Mouse (Mus musculus) heart, embryonic 15.5 days (tissue): ENCODE results near the gene Srbd1. TPM values are rescaled to one million over a fixed set of nuclear protein-coding genes. Genes with fewer than 3 reads are reported as not detected.

ENCODE experiments used
- ATAC-seq: fragments of 200-750 bp; cut with Nextera tagmentation; replicated peaks from 2 replicates; pipeline ENCODE4 v1.8.0; 2017; ENCODE audit warnings: low read depth, moderate TSS enrichment; ENCODE audit not compliant: insufficient number of reproducible peaks, insufficient read depth, low FRiP score
- H3K27ac ChIP-seq: fragments of 300-500 bp; sonication (generic); 2 replicates; pipeline ENCODE4 v1.5.1; 2015; ENCODE audit warnings: mild to moderate bottlenecking, inconsistent platforms
- H3K27me3 ChIP-seq: fragments of 300-500 bp; sonication (generic); 2 replicates; pipeline ENCODE4 v1.6.1; 2015; ENCODE audit warnings: inconsistent platforms
- H3K36me3 ChIP-seq: fragments of 300-500 bp; sonication (generic); 2 replicates; pipeline ENCODE4 v1.6.1; 2015; ENCODE audit warnings: mild to moderate bottlenecking, inconsistent platforms
- H3K4me1 ChIP-seq: fragments of 300-500 bp; sonication (generic); replicated peaks from 2 replicates; pipeline ENCODE4 v1.6.1; 2015; ENCODE audit warnings: inconsistent platforms
- H3K4me2 ChIP-seq: fragments of 300-500 bp; sonication (generic); 2 replicates; pipeline ENCODE4 v1.6.1; 2015; ENCODE audit warnings: inconsistent platforms, mild to moderate bottlenecking, moderate library complexity
- H3K4me3 ChIP-seq: fragments of 300-500 bp; sonication (generic); 2 replicates; pipeline ENCODE4 v1.5.1; 2015; ENCODE audit warnings: mild to moderate bottlenecking, inconsistent platforms
- H3K9ac ChIP-seq: fragments of 300-500 bp; sonication (generic); 2 replicates; pipeline ENCODE4 v1.6.1; 2015; ENCODE audit warnings: mild to moderate bottlenecking, inconsistent platforms
- H3K9me3 ChIP-seq: fragments of 300-500 bp; sonication (generic); replicated peaks from 2 replicates; pipeline ENCODE4 v1.6.1; 2016; ENCODE audit warnings: inconsistent platforms
- WGBS: fragments of 180-500 bp; shearing (Covaris S2); methylation state at CpG from one replicate; pipeline ENCODE4 v1.1.7; 2015; ENCODE audit warnings: mixed read lengths; 5-methylcytosine and 5-hydroxymethylcytosine counted together
- polyA plus RNA-seq: library from polyadenylated mRNA; unstranded; fragments of >200 nt; fragmentation: Nextera tagmentation; extraction: Ambion mirVana; gene quantifications from 2 replicates; pipeline ENCODE4 v1.2.1, GENCODE M21; 2015

Srbd1 gene
- polyA plus RNA-seq, 1 experiment from 2014 or later: 9.5 TPM

DNA sequence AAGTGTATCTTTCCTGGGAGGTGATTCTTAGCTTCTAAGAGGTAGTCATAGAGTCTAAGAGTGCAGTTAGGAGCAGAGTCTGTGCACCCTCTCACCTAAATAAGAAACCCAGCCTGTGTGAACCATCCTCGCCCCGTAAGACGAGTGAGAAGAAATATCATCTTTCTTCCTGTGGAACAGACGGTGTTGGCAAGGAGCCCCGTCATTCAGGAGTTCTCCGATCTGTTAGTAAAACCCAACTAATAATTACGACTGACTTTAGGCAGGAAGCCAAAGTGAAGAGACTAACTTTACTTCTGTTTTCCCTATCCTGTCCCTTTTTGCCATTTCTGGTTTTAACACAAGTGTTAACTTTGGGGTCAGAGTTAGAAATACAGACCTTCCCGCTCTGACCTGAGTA lies 166.1 kb downstream of the Srbd1 start:
- no peak overlapping the region for H3K4me2 ChIP-seq
- ATAC-seq: no peak
- 66% methylated on average over 8 of the region's 8 CpGs for WGBS
- no peak overlapping the region for H3K9ac ChIP-seq
- H3K27ac ChIP-seq: no peak overlapping the region
- no peaks in the 10 kb centered on the region for H3K27me3 ChIP-seq
- no peak overlapping the region for H3K4me3 ChIP-seq
- H3K4me1 ChIP-seq: peaks cover 7% of the 10 kb centered on the region
- no peaks in the 10 kb centered on the region for H3K9me3 ChIP-seq
- H3K36me3 ChIP-seq: 0 out of 2 replicates have a peak, but pooled peaks cover 3% of the 10 kb centered on the region

DNA sequence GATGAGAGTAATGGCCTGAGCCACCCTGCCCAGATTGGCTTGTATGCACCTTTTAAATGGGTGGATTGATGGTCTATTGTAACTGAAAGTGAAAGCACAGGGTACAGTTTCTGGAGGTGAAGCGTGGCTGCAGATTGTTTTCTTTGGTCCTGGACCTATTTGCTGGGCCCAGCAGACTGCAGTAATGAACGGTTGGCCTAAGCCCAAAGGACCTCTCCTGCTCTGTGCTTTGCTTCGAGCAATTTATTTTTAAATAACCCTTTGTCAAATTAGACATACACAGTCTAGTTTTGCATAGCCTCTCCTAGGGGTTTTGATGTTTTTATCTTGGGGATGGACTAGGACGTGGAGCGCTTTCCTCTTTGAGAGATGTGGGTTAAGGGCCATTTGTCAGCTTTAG lies 169.9 kb downstream of the Srbd1 start:
- 0 out of 2 replicates have a peak, but pooled peaks have one; percentile 22 for ATAC-seq
- H3K4me3 ChIP-seq: no peak overlapping the region
- H3K27ac ChIP-seq: 0 out of 2 replicates have a peak overlapping the region, but pooled peaks have one; percentile 45
- H3K36me3 ChIP-seq: no peaks in the 10 kb centered on the region
- WGBS: 57% methylated on average over 5 of the region's 5 CpGs
- H3K9me3 ChIP-seq: no peaks in the 10 kb centered on the region
- no peaks in the 10 kb centered on the region for H3K27me3 ChIP-seq
- H3K4me2 ChIP-seq: no peak overlapping the region
- no peak overlapping the region for H3K9ac ChIP-seq
- peaks cover 7% of the 10 kb centered on the region for H3K4me1 ChIP-seq

DNA sequence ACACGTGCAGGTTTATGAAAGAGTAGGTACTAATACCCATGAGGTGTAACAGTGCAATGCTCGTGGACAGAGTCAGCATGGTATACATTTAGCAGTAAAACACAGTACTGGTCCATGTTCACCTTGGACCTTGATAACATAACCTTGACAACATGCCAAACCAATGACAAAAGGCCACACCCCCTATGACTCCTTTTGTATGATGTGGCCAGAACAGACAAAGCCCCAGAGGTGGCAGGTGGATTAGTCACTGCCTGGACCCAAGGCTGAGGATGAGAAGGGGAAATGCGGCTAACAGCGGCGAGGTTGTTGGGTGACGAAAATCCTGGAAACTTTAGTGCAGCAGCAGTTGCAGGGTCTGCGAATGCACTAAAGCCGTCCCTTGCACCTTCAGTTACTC lies 170.4 kb downstream of the Srbd1 start:
- WGBS: 87% methylated on average over 8 of the region's 8 CpGs
- H3K4me2 ChIP-seq: no peak overlapping the region
- H3K27ac ChIP-seq: no peak overlapping the region
- H3K27me3 ChIP-seq: no peaks in the 10 kb centered on the region
- H3K4me3 ChIP-seq: no peak overlapping the region
- no peaks in the 10 kb centered on the region for H3K9me3 ChIP-seq
- ATAC-seq: no peak
- no peaks in the 10 kb centered on the region for H3K36me3 ChIP-seq
- no peak overlapping the region for H3K9ac ChIP-seq
- peaks cover 7% of the 10 kb centered on the region for H3K4me1 ChIP-seq

DNA sequence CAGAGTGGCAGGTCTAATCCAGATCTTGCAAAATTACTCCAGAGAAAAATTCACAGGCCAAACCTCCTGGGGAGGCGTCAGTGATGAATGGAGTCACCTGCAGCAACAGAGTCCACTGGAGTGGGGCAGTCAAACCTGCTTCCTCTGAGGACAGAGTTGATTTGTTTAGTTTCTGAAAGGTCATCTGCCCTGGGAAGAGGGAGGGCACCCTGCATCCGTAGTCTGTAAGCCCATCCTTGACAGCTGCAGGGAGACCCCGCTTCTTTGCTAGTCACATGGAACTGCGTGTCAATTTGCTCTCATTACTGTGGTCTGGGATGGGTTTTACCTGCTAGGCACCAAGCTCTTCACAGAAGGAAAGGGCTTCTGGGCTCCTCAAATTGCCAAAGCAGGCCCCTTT lies 173.9 kb downstream of the Srbd1 start:
- H3K9ac ChIP-seq: no peak overlapping the region
- no peak overlapping the region for H3K27ac ChIP-seq
- no peaks in the 10 kb centered on the region for H3K36me3 ChIP-seq
- H3K4me2 ChIP-seq: no peak overlapping the region
- WGBS: 62% methylated on average over 4 of the region's 4 CpGs
- ATAC-seq: no peak
- no peaks in the 10 kb centered on the region for H3K27me3 ChIP-seq
- no peak overlapping the region for H3K4me3 ChIP-seq
- peaks cover 7% of the 10 kb centered on the region for H3K4me1 ChIP-seq
- no peaks in the 10 kb centered on the region for H3K9me3 ChIP-seq

DNA sequence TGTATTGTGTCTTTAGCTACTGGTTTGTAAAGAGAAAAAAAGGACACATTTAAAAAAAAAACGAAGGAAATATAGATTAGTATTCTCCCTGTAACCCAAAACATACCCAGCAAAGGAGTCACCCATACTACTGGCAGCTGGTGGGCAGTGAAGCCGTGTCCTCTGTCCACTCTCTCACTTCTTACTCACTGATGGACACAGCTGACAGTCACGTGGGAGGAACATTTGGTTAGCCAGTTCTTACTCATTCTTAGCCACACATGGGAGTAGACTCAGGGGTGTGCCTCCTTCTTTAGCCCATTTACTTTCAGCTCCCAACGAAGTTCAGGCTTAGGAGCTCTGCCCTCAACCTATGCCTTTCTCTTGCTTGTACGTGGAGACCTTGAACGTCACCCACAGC lies 183.3 kb downstream of the Srbd1 start:
- Histone ChIP-seq H3K27me3 (peaks cover 3% of the 10 kb centered on the region; the same call in 1 of the 2 replicates), H3K4me2 (no peak overlapping the region), H3K9me3 (no peaks in the 10 kb centered on the region), H3K4me1 (0 out of 2 replicates have a peak, but pooled peaks cover 4% of the 10 kb centered on the region), H3K4me3 (no peak overlapping the region), H3K9ac (no peak overlapping the region), H3K27ac (no peak overlapping the region), H3K36me3 (no peaks in the 10 kb centered on the region)
- ATAC-seq: no peak
- 65% methylated on average over 6 of the region's 6 CpGs for WGBS

DNA sequence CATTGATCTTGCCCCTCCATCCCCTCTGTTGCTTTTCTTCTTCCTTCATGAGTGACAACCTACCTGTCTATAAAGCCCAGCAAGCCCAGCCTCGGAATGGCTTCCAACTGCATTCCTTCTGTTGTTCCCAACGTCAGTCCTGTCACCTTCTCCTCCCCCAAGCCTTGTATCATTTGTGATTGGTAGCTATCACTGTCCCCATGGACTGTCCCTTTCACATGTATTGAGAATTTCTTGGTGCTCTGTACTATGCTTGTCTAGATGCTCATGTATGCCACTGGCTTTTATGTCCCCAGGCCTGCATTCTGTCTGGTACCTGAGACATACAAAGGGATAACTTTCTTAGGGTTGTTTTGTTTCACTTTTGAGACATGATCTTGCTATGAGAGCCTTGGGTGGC lies 193.2 kb downstream of the Srbd1 start:
- H3K4me2 ChIP-seq: no peak overlapping the region
- no peak overlapping the region for H3K9ac ChIP-seq
- no peak for ATAC-seq
- no peaks in the 10 kb centered on the region for H3K4me1 ChIP-seq
- H3K36me3 ChIP-seq: no peaks in the 10 kb centered on the region
- no peak overlapping the region for H3K4me3 ChIP-seq
- 77% methylated on average over 2 of the region's 2 CpGs for WGBS
- no peak overlapping the region for H3K27ac ChIP-seq
- no peaks in the 10 kb centered on the region for H3K9me3 ChIP-seq
- peaks cover 14% of the 10 kb centered on the region for H3K27me3 ChIP-seq

DNA sequence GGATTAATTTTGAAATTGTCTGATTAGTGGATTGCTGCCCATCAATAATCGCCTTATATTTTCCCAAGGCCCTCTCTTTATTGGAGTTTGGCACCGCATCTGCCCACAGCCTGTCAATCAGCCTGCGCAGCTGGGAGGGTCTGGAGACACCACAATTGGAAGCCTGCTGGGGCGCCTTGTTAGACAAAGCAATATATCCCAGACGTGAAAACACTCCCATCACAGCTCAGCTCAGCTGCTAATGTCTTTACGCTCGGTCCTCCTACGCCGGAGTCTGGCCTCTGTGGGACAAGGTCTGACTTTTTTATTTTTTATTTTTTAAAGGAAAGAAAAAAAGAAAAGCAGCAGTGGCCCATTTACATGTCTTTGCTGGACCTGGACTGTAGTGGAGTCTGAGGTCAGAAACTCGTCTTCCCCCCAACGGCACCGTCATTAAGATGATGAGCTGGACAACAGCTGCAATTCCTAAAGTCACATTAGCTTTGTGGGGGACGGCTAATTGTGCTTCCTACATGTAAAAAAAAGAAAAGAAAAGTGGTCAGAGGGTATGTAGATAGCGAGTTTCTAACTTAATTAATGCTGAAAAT lies 195.0 kb downstream of the Srbd1 start:
- Histone ChIP-seq H3K36me3 (no peaks in the 10 kb centered on the region), H3K4me2 (no peak overlapping the region), H3K4me1 (peaks cover 3% of the 10 kb centered on the region; the same call in 1 of the 2 replicates), H3K9me3 (no peaks in the 10 kb centered on the region), H3K4me3 (no peak overlapping the region), H3K27ac (no peak overlapping the region), H3K9ac (no peak overlapping the region), H3K27me3 (peaks cover 17% of the 10 kb centered on the region)
- WGBS: 68% methylated on average over 14 of the region's 14 CpGs
- ATAC-seq: no peak; the same call in 1 of the 2 replicates

DNA sequence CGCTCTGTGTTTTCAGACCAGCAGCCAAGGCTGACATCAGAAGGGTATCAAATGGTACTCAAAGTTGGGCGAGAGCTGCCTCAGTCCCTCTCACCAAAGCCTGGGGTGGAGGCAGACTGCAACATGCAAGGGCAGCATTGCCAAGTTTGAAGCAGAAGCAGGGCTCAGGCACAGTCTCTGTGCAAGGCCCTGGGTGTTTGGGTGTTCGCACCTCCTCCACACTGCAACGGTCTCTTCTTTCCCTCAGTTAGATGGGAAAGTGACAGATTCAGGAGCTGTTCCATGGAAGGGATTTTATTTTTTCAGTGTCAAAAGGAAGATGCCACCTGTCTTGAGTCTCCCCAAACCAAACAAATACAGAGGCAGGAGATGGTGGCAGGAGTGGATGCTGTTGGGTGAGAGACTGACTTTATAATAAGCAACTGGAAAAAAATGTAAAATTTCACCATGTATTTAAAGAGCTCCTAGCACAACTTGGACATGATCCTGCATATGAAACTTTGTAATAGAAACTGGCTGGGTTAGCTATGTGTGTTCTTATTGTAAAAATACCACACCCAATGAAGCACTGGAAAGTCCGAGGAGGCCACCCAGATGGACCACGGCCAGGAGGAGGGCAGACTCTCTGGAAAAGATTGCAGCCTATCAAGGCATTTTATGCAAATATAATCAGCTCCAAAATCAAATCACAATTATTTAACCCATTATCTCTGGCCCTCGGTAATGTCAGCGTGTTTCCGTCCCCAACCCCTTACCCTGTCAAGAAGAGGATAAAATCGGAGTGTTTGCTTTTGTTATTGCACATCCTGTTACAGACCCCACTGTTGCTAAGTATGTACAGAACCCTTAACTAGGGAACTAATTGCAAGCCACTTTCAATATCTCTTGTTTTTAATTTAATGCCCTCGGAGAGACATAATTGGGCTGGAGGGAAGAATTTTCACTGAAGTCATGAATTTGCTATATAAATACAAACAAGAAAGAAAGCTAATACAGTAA lies 195.8 kb downstream of the Srbd1 start:
- Histone ChIP-seq H3K9ac (no peak overlapping the region), H3K4me1 (peaks cover 5% of the 10 kb centered on the region; the same call in 1 of the 2 replicates), H3K9me3 (no peaks in the 10 kb centered on the region), H3K4me3 (no peak overlapping the region), H3K36me3 (no peaks in the 10 kb centered on the region), H3K27ac (no peak overlapping the region), H3K27me3 (peaks cover 17% of the 10 kb centered on the region), H3K4me2 (no peak overlapping the region)
- ATAC-seq: no peak
- whole genome bisulfite sequencing: 69% methylated on average over 11 of the region's 11 CpGs

DNA sequence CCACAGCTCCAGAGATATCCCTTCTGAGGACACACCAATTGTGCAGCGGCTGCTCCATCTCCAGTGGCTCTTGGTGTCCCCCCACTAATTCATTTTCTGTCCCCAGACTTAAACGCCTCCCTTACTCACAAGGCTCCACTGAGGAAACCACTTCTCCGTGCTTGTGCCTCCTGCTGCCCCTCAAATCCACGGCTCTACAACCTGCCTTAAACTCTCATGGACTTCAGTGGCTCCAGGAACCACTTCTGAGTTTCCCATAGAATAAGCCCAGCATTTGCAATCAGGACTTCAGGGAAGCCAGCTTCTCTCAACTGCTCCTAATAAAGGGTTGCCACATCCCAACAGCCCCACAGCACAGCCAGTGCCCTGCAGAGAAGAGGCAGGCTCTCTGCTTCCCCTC lies 200.2 kb downstream of the Srbd1 start:
- WGBS: 78% methylated on average over 4 of the region's 4 CpGs
- no peaks in the 10 kb centered on the region for H3K36me3 ChIP-seq
- ATAC-seq: no peak

DNA sequence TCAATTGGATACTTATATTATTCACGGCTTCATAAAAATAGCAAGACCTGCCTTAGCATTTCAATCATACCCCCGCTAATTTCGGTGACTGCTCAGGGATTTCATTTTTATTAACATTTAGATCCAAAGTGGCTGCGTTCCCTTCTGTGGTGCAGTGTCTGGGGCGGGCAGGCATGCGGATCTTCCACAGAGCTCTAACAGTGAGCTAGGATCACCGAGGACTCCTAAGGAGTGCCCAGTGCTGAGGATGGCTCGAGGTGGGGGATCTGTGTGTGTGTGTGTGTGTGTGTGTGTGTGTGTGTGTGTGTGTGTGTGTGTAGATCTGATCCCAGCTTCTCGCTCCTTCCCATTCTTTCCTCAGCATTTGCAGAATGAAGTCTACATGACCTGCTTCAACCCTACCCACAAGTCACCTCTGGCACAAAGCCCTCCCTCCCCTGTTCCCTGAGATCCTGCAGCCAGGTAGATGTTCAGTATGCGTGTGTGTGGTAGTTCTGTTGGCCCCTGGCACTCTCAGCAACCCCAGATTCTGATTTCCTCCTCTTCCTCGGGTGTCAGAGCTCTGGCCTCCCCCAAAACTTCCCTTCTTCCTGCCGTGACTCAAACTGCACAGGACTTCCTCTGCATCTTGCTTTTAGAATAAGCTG lies 200.9 kb downstream of the Srbd1 start:
- Histone ChIP-seq H3K4me3 (no peak overlapping the region), H3K4me2 (no peak overlapping the region), H3K36me3 (no peaks in the 10 kb centered on the region), H3K4me1 (peaks cover 5% of the 10 kb centered on the region; the same call in 1 of the 2 replicates), H3K9ac (no peak overlapping the region), H3K9me3 (no peaks in the 10 kb centered on the region), H3K27me3 (peaks cover 21% of the 10 kb centered on the region), H3K27ac (no peak overlapping the region)
- no peak for ATAC-seq
- 74% methylated on average over 12 of the region's 12 CpGs for WGBS

More for the DNA sequence above, 200.2 kb downstream of the Srbd1 start:
- H3K27ac ChIP-seq: no peak overlapping the region
- H3K4me1 ChIP-seq: peaks cover 5% of the 10 kb centered on the region; the same call in 1 of the 2 replicates
- H3K9me3 ChIP-seq: no peaks in the 10 kb centered on the region
- peaks cover 21% of the 10 kb centered on the region for H3K27me3 ChIP-seq
- no peak overlapping the region for H3K4me3 ChIP-seq
- no peak overlapping the region for H3K4me2 ChIP-seq
- H3K9ac ChIP-seq: no peak overlapping the region

DNA sequence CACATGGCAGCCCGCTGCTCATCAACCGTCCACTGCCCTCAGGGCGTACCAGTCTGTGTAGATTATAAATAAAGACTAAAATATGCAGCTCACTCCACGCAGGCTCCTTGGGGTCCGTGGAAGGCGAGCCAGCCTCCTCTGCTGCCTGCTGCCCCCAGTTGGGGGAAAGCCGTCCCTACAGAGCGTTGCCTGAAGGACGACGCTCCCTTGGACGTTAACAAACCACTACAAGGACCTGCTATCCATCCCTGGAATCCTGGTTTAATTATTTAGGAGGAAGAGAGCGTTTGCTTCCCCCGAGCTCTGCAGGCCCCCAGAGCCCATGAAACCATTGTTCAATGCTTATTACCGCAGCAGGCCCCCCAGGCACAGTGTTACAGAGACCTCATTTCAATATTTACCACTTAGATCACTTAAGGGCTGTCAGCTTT lies 201.4 kb downstream of the Srbd1 start:
- Histone ChIP-seq H3K4me3 (no peak overlapping the region), H3K36me3 (no peaks in the 10 kb centered on the region), H3K4me2 (no peak overlapping the region), H3K4me1 (peaks cover 5% of the 10 kb centered on the region; the same call in 1 of the 2 replicates), H3K9me3 (no peaks in the 10 kb centered on the region), H3K27ac (no peak overlapping the region), H3K9ac (no peak overlapping the region), H3K27me3 (peaks cover 21% of the 10 kb centered on the region)
- WGBS: 64% methylated on average over 14 of the region's 14 CpGs
- no peak for ATAC-seq
